Mouse (Mus musculus) ES-E14 (cell line): ENCODE data around the gene Adamts2.

Experiments used
- MAFK ChIP-seq: IDR thresholded peaks from 2 replicates; pipeline ENCODE4 v1.6.1; 2014; ENCODE audit warnings: mild to moderate bottlenecking, low read depth, low read length, inconsistent platforms; ENCODE audit not compliant: insufficient read depth
- ZNF384 ChIP-seq: IDR thresholded peaks from 2 replicates; pipeline ENCODE4 v1.6.1; 2012; ENCODE audit warnings: low read depth, low read length, inconsistent platforms

DNA sequence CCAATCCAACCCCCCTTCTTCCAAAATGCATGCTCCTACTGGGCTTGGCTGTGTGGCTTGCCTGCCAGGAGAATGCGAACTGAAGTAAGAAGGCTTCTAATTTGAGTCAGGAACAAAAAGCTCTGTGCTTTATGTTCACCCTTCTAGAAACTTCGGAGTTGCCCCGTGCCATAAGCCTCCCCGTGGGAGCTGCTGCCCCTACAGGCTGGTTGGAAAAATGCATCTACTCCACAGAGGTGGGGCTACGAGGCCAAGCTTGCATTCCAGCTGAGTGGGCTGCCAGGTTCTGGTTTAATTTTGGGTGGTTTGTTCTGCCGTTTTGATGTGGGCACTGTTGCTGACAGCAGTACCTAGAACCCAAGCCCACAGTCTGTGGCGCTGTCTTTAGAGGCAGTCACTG, 14.9 kb upstream of the Adamts2 start:
- TF ChIP-seq MAFK, result no peak
- no peak for TF ChIP-seq ZNF384
